Mouse (Mus musculus) stomach, postnatal 0 days (tissue): Measurements from ENCODE around the gene Dgkg. TPM values are rescaled to one million over a fixed set of nuclear protein-coding genes. Genes with fewer than 3 reads are reported as not detected.

Experiments
- ATAC-seq: fragments of 200-750 bp; cut with Nextera tagmentation; 2 replicates; pipeline ENCODE4 v1.8.0; 2017; ENCODE audit not compliant: low FRiP score, low TSS enrichment
- DNase-seq: peaks from one replicate; pipeline ENCODE4 v3.0.0-alpha.2; 2016; ENCODE audit warnings: low spot score
- H3K27ac ChIP-seq: fragments of 300-500 bp; sonication (generic); replicated peaks from 2 replicates; pipeline ENCODE4 v1.5.1; 2014; ENCODE audit warnings: mild to moderate bottlenecking, control low read depth
- H3K27me3 ChIP-seq: fragments of 300-500 bp; sonication (generic); 2 replicates; pipeline ENCODE4 v1.6.1; 2014; ENCODE audit warnings: low read length; ENCODE audit not compliant: control insufficient read depth, insufficient read depth
- H3K36me3 ChIP-seq: fragments of 300-500 bp; sonication (generic); 2 replicates; pipeline ENCODE4 v1.6.1; 2014; ENCODE audit warnings: low read length, mixed read lengths; ENCODE audit not compliant: control insufficient read depth, insufficient read depth
- H3K4me1 ChIP-seq: fragments of 300-500 bp; sonication (generic); replicated peaks from 2 replicates; pipeline ENCODE4 v1.6.1; 2014; ENCODE audit warnings: antibody characterized with exemption; ENCODE audit not compliant: control insufficient read depth, insufficient read depth
- H3K4me2 ChIP-seq: fragments of 300-500 bp; sonication (generic); replicated peaks from 2 replicates; pipeline ENCODE4 v1.6.1; 2014; ENCODE audit warnings: low read depth, mild to moderate bottlenecking, control low read depth, moderate library complexity
- H3K4me3 ChIP-seq: fragments of 300-500 bp; sonication (generic); 2 replicates; pipeline ENCODE4 v1.5.1; 2014; ENCODE audit warnings: low read depth, low read length, control low read depth
- H3K9ac ChIP-seq: fragments of 300-500 bp; sonication (generic); 2 replicates; pipeline ENCODE4 v1.6.1; 2014; ENCODE audit warnings: mild to moderate bottlenecking, low read length, control low read depth, mixed read lengths
- H3K9me3 ChIP-seq: fragments of 300-500 bp; sonication (generic); 2 replicates; pipeline ENCODE4 v1.6.1; 2016; ENCODE audit warnings: low read length; ENCODE audit not compliant: control insufficient read depth
- CTCF ChIP-seq: IDR thresholded peaks from 2 replicates; pipeline ENCODE4 v1.5.1; 2016; ENCODE audit warnings: antibody characterized with exemption, low read depth, mild to moderate bottlenecking, moderate library complexity
- EP300 ChIP-seq: optimal IDR thresholded peaks from 2 replicates; pipeline ENCODE3; 2016; ENCODE audit warnings: antibody characterized with exemption
- WGBS: fragments of 180-500 bp; shearing (Covaris S2); extraction: QIAGEN DNeasy Blood & Tissue Kit; methylation state at CpG from one replicate; pipeline ENCODE4 v1.1.7; 2014; 5-methylcytosine and 5-hydroxymethylcytosine counted together
- microRNA-seq: library from miRNA; unstranded; fragments of <30 nt; microRNA quantifications from one replicate; pipeline ENCODE4, GENCODE M21; 2016
- polyA plus RNA-seq: library from polyadenylated mRNA; unstranded; fragments of >200 nt; fragmentation: Nextera tagmentation; extraction: Ambion mirVana; gene quantifications from 2 replicates; pipeline ENCODE4 v1.2.1, GENCODE M21; 2015

Gene Dgkg
- polyA plus RNA-seq, 1 experiment from 2014 or later: 0.36 TPM

- Histone ChIP-seq H3K9ac (no peak overlapping the region), H3K4me3 (no peak overlapping the region), H3K4me2 (no peak overlapping the region), H3K27ac (no peak overlapping the region), H3K9me3 (no peaks in the 10 kb centered on the region), H3K27me3 (no peaks in the 10 kb centered on the region), H3K4me1 (no peaks in the 10 kb centered on the region; the same call in 1 of the 2 replicates), H3K36me3 (no peaks in the 10 kb centered on the region)
- WGBS: 85% methylated on average over 7 of the region's 7 CpGs
- ATAC-seq: no peak
- TF ChIP-seq CTCF: no peak
- no peak for TF ChIP-seq EP300
- no peak for DNase-seq
These were observed 230.2 kb downstream of the Dgkg start for GRCm38 (mm10) chr16:22426866-22427265.

- ATAC-seq: no peak
These were observed 234.8 kb downstream of the Dgkg start for GRCm38 (mm10) chr16:22422256-22422655.

More at GRCm38 (mm10) chr16:22422256-22422655, 234.8 kb downstream of the Dgkg start:
- Histone ChIP-seq H3K27me3 (no peaks in the 10 kb centered on the region), H3K36me3 (no peaks in the 10 kb centered on the region), H3K9me3 (no peaks in the 10 kb centered on the region), H3K27ac (no peak overlapping the region), H3K4me3 (no peak overlapping the region), H3K4me1 (no peaks in the 10 kb centered on the region), H3K4me2 (no peak overlapping the region), H3K9ac (no peak overlapping the region)
- TF ChIP-seq EP300 (no peak), CTCF (no peak)
- WGBS: 83% methylated on average over 5 of the region's 5 CpGs
- DNase-seq: no peak

Small RNAs within 50 kb of the gene (microRNA-seq; reads per million reads assigned to microRNA genes)
- gene Mir6362 (not detected), gene Mir8095 (not detected)

Other genes with a start within 250 kb of the Dgkg start
- gene Etv5, start 217.5 kb downstream of the Dgkg start, polyA plus RNA-seq: 6.0 and 6.3 TPM in 2 replicates
- gene Crygs, start 154.4 kb upstream of the Dgkg start, polyA plus RNA-seq: 0.11 and 0.15 TPM in 2 replicates
- 11.5 and 12.2 TPM in 2 replicates for gene Tbccd1, start 200.4 kb upstream of the Dgkg start, polyA plus RNA-seq
- gene Dnajb11, start 200.6 kb upstream of the Dgkg start, polyA plus RNA-seq: 93.5 and 94.2 TPM in 2 replicates
- gene Ahsg, start 234.1 kb upstream of the Dgkg start, polyA plus RNA-seq: 29.1 and 50.8 TPM in 2 replicates